Mouse (Mus musculus): ENCODE results near the gene Rerg.

- TF ChIP-seq CTCF (IDR thresholded peaks at IDR 0.05; ENCODE audit: insufficient read depth, low read depth, low read length): no peak
- no peak for TF ChIP-seq POLR2A (IDR thresholded peaks at IDR 0.05; ENCODE audit: insufficient read depth, low read depth, low read length)
Observed at GRCm38 (mm10) chr6:137155196-137156137, 14.8 kb downstream of the Rerg start.
